Comparison of ENCODE assay signal across 22 mouse cellular contexts in the genomic region with DNA sequence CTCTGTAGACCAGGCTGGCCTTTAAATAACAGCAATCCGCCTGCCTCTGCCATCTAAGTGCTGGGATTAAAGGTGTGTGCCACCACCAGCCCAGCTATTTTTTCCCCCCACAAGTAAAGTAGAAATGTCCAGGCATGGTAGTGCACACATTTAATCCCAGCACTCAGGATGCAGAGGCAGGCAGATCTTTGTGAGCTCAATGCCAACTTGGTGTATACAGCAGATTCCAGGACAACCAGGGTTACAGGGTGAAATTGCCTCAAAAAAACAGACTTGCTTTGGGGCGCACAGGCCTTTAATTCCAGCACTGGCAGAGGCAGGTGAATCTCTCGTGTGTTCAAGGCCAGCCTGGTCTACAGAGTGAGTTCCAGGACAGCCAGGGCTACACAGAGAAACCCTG.
"Had no signal": no experiment of that assay in that cellular context is flagged by ENCODE, and none has a peak within 500 bp of the region (broad histone marks: within the 10 kb centered on the region; RNA-seq: fewer than 3 reads in every experiment).

No protein-coding gene starts in this region.

- H3K4me3 ChIP-seq: heart, adult 2 months; hindbrain, embryonic 13.5 days; hindbrain, embryonic 15.5 days; kidney, embryonic 15.5 days; limb, embryonic 13.5 days; limb, embryonic 15.5 days; liver, embryonic 12.5 days had no signal

- H3K27ac ChIP-seq: hindbrain, embryonic 13.5 days; hindbrain, embryonic 15.5 days; hindbrain, postnatal 0 days; kidney, embryonic 15.5 days; kidney, postnatal 0 days; limb, embryonic 13.5 days; limb, embryonic 15.5 days; liver, embryonic 12.5 days; liver, embryonic 14.5 days had no signal

- H3K4me1 ChIP-seq: hindbrain, embryonic 13.5 days; hindbrain, embryonic 15.5 days; kidney, embryonic 15.5 days; limb, embryonic 13.5 days; limb, embryonic 15.5 days had no signal

- H3K9me3 ChIP-seq: hindbrain, embryonic 13.5 days; hindbrain, embryonic 15.5 days; kidney, embryonic 15.5 days; limb, embryonic 13.5 days; limb, embryonic 15.5 days; liver, embryonic 12.5 days had no signal

- H3K27me3 ChIP-seq: hindbrain, embryonic 13.5 days; hindbrain, embryonic 15.5 days; kidney, embryonic 15.5 days; limb, embryonic 13.5 days; limb, embryonic 15.5 days; liver, embryonic 12.5 days had no signal

- DNase-seq: gastrocnemius, postnatal 14 days; gastrocnemius, postnatal 36 days; heart, adult 2 months; heart, postnatal 10 days; heart, postnatal 36 days; kidney, adult 11 months; kidney, adult 2 months; kidney, adult 9 months; kidney, postnatal 14 days; kidney, postnatal 36 days; layer of hippocampus, adult 9-11 months; layer of hippocampus, postnatal 36 days; left cerebral cortex, postnatal 4 days had no signal
